Mouse (Mus musculus) skeletal muscle tissue, adult 2 months (tissue): ENCODE results near the gene Hgd.

Experiments used
- DNase-seq: peaks from one replicate; pipeline ENCODE4 v3.0.0-alpha.2; 2012; ENCODE audit warnings: low read depth, low spot score

Hgd gene

DNA sequence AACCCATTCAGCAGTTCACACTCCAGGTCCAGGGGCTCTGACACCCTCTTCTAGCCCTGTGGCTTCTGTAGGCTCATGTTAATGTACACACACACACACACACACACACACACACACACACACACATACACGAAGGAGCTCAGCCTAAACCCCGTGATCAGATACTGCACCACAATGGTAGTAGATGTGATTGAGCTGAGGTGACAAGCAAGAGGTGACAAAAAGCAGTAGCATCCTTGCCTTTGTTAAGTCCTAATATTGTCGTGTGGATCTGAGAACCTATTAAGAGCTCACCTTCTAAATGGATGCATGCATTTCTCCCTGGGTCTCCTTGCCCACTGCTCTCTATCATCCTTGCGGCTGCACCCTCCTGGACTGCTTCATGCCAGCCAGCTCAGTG lies 698 bp downstream of the Hgd start:
- DNase-seq: no peak

DNA sequence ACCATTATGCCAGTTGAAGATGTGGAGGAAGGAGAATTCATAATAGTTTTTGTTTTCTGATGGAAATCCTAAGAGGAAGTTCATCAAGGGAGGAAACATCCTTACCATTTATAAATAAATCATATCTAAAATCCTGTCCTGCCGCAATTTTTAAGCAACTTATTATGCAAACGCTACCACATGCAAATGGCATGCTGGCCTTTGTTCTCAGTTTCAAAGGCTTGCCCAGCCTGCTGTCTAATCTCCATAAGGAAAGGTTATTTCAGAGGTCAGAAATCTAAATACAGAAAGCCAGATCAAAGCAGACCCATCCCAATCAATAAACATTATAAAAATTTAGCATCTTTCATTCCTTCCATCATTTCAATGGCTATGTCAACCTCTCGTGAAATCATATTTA lies 1.9 kb downstream of the Hgd start:
- no peak for DNase-seq

DNA sequence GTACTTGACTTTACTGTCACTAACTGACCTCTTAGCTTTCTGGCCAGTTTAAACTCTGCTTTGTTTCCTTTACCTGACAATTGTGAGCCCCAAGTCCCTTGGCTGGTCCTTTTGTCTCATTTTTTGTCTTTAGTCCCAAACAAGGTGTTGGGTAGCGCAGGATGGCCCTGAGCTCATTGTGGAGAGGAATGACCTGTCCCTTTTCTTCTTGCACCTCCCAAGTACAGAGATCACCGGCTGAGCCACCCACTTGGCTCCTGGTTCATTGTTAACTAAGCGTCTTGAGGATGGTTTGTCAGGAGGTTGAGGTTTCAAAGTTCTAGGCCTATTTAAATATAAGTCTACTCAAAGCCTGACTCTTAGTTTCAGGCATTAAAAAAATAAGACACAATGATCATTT lies 3.4 kb downstream of the Hgd start:
- no peak for DNase-seq

DNA sequence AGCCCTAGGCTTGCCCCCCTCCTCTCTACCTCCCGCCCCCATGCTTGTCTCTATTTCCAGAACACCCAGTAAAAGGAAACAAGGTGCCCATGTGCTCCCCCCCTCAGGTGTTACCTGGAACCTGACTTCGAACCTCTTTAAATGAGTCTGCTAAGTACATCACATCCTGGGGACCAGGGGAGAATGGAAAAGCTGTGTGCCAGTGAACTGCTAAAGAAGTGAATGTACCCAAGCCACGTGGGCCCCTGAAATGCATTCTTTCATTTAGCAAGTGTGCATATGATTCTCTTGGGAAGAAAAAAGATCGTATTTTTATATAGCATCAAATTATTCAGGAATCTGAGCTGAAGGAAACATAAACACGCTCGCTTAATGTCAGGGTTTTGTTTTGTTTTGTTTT lies 3.8 kb downstream of the Hgd start:
- no peak for DNase-seq

DNA sequence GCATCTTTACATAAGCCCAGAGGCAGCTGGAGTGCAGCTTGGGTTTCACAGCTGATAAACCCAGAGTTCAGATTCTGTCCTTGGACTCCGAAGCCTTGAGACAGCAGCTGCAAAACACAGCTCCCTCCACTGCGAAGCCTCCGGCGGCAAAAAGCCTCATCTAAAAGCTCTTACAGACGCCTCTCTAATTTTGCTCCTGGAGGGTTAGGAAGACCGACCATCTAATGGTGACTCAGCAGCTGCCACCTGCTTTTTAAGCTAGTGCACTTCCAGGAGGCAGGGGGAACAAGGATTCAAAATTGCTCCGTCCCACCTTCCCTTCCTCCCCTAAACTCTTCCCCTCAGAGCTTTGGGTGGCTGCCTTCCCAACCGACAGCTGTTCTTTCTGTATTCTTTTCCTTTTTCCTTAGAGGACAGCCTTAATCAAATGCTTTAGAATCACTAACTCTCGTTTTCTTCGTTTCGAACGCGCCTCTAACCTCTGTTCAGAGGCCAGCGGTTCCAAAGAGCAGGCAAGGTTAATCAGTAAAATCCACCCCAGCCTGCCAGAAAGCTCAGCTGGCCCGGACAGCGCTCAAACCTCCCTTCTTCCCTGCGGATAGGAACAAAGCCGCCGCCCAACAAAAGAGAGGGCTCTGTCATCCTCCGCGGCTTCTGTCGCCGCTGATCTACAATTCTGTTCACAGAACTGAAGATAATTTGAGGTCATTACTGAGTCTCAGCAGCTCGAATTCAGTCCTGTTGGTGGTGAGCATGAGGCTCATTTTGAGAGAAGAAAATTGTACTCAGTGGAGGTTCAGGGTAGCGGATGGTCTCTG lies 4.5 kb downstream of the Hgd start:
- peak; percentile 21 for DNase-seq

DNA sequence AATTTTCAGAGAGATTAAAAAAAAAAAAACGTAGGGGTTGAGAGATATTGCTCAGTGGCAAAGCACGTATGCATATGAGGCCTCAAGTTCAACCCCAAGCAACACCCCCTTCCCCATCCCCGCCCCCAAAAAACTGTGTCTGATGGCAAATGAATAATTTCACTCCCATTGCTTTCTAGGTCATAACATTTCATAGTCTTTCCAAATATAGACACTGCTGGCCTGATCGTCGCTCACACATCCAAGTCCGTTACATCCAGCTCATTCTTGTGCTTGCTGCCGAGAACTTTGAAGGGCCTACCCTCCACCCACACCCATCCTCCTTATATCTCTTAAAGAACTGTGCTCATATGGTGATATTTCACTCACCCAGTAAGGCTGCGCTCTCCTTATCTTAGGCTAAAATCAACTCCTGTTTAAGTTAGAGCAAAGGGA lies 5.2 kb downstream of the Hgd start:
- no peak for DNase-seq

DNA sequence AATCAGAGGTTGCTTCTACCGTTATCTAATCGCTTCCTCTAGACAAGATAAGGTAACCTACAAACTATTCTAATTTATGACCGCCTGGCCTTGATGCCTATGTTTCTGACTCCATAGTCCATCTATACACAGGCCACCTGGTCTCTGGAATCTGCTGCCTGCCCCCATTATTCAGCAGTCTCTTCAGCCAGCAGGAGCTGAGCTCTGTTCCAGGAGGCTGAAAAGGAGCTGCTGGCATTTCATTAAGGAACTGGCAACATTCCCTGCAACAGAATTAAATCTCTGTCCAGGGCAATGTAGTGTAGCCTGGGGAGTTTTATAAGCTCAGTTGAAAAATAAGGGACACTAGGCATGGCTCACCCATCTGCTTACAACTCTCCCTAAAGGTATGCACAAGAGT lies 11.0 kb downstream of the Hgd start:
- peak; percentile 22 for DNase-seq

DNA sequence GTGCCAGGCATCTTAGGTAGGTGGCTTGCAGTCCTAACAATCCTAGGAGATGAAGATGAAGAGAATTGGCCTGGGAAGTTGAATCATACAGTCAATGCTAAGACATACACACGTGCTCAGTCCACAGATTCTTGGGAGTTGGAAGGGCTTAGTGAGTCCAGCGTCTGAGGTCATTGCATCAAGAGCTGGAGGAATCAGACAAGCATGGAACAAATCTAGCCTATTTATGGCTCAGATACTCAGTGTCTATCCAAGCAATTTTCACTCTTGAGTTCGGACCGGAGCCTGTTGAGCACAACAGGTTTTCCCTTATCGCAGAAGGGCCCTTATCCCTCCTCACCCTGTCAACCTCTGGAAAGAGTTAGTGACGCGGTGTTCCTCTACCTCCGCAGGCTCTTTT lies 11.6 kb downstream of the Hgd start:
- no peak for DNase-seq

DNA sequence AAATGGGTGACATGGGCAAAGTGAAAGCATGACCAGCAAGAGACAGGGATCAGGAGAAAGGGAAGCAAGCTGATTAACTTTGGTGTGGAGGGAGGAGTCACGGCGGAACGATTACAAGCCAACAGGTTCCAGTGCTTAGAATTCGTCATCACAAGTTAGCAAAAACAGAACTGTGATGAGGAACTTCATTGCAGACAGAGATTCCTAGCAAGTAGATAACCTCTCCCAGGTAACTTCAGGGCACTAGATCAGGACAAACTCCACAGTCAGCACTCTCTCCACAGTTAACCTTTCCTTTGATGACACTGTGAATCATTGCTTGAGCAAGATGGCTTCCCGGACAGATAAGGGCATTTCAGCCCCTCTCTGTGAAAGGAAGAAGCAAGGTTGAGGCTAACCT lies 17.5 kb downstream of the Hgd start:
- DNase-seq: no peak

DNA sequence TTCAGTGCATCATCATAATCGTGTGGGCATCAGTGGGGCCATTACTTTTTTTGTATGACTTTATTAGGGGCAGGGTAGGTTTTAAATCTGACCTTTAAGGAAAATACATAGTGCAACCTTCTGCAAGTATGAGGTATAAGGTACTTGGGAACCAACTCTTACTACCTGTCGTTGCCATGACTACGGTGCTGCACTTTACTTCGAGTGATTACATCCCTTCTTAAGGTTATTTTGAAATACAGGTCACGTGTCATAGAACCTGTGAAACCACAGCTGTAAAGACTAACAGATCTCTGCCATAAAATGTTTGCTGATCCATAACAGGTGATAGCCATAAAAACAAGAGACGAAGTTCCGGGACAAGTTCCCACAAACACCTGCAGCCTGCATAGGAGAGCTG lies 18.5 kb downstream of the Hgd start:
- no peak for DNase-seq

DNA sequence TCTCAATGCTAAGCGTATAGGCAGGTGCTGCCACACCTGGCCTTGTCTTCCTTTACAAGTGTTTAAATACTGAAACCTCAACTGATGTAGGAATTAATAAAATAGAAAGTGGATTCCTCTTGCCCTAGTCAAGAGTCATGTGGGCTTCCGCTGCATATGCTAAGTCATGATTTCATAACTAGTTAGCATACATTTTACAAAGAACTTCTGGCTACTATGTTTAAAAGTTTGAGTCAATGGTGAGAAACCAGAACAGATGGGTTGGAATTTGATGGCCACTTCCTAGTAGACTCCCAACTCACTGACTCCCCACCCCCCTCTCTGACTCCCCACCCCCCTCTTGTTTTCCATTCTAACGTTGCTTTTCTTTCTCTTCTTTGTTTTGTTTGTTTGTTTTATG lies 19.4 kb downstream of the Hgd start:
- DNase-seq: no peak

DNA sequence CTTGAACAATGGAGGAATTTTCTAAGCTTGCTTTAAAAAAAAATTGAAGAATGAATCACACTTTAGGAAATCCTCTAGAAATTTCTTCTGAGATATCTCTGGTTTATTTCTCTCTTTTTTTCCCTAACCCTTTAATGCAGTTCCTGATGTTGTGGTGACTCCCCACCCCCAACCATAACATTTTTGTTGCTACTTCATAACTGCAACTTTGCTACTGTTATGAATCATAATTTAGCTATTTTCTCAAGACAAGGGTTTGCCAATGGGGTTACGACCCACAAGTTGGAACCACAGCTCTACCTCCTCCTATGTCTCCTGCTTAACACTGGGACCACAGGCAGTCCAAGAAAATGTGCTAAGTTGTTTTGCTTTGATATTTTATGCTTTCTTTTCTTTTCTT lies 23.5 kb downstream of the Hgd start:
- DNase-seq: no peak

DNA sequence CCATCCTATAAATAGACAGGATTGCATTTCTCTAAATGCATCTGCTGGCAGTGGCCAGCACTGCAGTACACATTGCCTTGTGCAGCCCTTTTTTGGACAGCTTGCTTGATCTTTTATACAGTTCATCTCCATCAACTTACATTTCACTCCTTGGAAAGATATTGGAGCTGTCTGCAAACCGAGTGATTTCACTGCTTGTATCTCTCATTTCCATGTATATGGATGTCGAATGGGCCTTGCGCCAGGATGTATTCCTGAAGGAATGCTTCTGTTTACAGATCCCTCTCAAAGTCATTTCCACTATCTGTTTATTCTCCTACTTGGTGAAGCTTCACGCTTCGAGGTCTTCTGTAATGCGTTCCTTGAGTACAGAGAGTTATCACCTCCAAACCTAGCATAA lies 24.3 kb downstream of the Hgd start:
- DNase-seq: no peak

DNA sequence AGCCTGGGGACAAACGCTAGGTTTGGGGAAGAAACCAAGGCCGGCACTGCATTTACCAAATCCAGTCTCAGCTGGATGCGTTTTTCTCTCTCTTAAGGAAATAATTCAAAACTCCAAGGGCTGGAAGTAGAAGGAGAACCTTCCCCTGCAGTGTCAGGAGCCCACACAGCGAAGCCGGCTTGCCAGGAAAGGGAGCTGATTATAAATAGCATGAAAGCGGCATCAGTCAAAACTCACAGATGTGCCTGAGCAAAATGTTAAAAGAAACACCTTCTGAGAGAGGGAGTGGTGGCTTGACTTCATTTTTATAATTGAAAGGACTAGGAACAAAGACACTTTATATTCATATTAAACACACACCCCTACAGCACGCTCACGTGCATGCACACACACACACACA lies 30.4 kb downstream of the Hgd start:
- no peak for DNase-seq

DNA sequence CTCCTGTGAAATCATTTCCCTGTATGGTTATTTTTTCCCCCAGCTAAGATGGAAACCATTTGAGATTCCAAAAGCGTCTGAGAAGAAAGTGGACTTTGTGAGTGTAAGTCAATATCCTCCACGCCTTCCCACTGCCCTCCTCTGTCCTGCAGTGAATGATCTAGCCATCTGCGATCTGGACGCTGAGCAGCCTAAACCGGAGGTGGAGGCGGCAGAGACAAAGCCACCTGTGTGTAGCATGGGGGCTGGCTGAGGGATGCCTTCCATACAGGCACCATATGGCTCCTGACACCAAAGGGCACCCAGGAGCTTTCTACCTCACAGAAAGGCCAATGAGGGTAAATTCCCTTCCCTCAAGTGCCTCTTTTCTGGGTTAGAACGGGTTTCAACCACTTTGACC lies 31.1 kb downstream of the Hgd start:
- DNase-seq: no peak

DNA sequence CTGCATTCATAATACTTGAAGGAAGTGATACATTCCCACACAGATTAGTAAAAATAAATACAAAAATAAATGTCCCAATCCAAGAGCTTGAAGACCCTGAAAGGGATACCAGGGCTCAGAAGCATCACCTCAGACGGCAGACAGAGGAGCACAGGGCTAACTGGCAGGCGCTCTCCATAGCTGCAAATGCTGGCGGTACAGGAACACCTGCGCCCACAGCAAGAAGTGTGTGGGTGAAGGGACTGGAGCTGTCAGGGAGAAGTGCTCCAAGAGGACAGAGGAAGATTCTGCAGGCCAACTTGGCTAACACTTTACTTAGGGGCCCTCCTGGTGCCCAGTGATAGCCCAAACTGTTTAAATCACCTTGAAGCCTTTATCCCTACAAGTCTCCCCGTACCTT lies 32.1 kb downstream of the Hgd start:
- no peak for DNase-seq

DNA sequence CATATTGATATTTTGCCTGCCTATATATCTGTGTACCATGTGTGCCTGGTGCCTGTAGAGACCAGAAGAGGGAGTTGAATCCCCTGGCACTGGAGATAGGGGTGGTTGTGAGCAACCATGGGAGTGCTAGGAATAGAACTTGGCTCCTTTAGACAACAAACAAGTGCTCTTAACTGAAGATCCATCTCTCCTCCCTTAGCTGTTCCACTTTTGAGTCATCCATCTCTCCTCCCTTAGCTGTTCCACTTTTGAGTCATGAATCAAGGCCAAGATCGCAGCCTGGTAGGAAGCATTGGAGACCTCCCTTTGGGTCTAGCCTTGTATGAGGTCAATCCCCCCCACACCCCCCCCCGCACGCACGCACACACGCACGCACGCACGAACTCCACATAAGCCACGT lies 34.6 kb downstream of the Hgd start:
- DNase-seq: no peak

DNA sequence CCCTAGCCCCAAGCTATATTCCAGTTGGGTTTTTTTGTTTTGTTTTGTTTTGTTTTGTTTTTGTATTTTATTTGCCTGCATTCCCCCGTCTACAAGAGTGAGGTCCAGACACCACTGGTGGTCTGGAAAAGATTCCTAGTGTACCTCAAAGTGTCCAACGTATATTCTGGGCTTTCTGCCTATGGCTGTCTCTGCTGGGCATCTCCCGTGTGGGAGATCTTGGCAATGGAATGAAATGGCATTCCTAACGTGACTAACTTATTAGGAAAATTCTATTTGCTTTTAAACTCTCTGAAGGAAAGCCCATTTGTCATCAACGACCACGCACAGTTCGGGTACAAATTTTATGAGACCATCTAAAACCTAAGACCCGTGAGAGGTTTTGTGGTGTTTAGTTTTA lies 35.5 kb downstream of the Hgd start:
- DNase-seq: no peak

DNA sequence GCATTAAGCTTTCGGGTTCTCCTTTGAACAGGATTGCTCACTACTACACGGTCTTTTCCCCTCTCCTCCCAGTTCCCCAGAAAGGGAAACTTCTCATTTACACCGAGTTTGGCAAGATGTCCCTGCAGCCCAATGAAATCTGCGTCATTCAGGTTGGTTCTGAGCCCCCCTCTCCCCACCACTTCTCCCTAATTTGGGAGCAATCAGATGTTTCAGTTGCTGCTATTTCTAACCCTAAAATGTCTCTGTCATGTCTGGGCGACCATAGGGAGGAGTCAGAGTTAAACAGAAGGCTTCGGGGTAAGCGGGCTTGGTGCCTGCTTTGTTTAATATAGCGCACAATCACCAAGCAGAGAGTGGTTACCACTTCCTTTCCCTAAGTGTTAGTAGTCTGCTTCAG lies 36.2 kb downstream of the Hgd start:
- DNase-seq: no peak

DNA sequence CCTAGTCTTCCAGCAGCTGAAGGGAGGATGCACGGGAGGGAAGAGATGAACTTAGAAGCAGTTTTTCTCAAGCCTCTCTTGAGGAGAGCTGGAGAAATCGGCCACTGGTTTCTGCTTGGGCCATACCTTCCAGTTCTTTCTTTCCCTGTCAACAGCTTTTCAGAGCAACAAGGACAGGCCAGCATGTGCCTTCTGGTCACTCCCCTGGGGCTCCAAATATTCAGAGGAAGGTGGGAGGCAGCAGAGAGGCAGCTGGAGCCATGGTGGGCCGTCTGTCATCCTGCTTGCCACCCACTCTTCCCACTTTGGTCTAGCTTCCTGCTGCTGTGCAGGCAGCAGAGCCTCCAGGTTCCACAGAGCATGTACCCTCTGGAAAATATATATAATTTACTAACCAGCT lies 37.7 kb downstream of the Hgd start:
- no peak for DNase-seq

DNA sequence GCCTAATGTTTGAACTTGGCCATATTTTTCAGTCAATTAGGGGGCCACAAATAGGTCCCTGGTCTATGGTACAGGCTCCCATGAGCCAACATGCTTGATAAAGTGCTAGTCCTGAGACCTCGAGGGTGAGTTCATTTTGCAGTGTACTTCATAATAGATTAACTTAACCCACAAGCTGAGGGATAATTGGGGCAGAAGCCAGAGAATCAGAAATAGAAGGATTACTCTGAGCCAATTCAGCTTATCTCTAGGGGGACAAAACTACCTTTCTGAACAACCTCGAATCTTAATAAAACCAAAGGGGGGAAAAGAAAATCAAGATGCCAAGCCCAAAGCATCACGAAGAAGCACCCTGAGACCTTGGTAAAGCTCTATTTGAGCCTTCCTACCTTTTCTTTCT lies 42.5 kb downstream of the Hgd start:
- DNase-seq: no peak

DNA sequence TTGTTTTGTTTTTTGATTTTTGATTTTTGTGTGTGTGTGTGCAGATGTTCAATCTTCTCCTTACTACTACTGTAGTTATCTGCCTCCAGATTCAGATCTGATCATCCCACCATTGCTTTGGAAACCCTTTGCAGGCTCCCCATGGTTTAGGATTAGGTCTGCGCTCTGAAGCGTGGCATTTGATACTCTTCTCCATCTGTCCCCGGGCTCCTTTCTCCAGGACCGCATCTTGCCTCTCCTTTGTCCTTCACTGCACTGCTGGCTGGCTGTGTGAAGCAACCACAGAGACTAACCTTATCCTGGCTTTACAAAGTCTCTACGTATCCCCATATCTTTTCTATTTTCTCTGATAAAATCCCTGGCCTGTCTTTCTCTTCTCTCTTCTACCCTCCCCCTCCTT lies 43.0 kb downstream of the Hgd start:
- DNase-seq: no peak

DNA sequence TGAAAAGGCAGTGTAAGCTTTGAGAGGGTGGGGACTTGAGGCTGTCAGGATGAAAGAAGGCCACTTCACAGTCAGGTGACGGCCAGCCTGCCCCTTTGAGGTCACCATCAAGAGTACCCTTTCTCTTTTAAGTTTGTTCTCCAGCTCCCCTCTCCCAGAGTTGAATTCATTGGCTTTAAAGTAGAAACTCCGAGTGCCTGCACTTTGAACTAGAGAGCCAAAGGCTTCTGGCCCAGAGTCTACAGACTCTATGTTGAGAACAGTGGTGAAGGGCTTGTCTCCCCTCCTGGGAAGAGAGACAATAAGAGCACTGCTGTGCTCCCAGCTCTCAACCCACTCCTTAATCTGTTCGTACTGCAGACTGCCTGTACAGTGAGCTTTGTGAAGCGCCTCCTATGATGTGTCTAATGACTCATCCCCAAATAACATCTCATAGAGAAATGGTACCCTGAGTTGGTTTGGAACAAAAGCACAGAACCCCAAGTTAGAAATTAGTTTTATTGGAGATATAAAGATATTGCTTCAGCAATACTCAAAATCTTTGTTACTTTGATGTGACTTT lies 46.5 kb downstream of the Hgd start:
- no peak for DNase-seq

DNA sequence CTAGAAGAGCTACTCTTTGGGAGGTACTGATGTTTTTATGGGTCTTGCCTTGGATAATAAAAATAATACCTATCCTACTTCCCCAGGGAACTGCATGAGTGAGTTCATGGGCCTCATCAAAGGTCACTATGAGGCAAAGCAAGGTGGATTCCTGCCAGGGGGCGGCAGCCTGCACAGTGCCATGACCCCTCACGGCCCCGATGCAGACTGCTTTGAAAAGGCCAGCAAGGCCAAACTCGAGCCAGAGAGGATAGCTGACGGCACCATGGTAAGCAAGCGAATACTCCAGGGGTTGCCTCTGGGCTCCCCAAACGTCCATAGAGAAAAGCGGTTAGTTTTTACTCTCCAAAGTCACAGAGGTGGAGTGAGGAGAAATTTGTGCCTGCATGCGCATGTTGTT lies 48.4 kb downstream of the Hgd start:
- no peak for DNase-seq
